Mouse (Mus musculus): ENCODE measurements at regions not wholly inside any gene's neighbourhood (a gene's known extent, or its start where the extent isn't known, plus 50 kb on each side); places are given as distances from the start of the nearest gene placed in this dataset.

GRCm38 (mm10) chr9:43387397-43387796 is 76.7 kb downstream of the Trim29 start:
- no peak for DNase-seq (ENCODE audit: extremely low spot score, low spot score)

DNA sequence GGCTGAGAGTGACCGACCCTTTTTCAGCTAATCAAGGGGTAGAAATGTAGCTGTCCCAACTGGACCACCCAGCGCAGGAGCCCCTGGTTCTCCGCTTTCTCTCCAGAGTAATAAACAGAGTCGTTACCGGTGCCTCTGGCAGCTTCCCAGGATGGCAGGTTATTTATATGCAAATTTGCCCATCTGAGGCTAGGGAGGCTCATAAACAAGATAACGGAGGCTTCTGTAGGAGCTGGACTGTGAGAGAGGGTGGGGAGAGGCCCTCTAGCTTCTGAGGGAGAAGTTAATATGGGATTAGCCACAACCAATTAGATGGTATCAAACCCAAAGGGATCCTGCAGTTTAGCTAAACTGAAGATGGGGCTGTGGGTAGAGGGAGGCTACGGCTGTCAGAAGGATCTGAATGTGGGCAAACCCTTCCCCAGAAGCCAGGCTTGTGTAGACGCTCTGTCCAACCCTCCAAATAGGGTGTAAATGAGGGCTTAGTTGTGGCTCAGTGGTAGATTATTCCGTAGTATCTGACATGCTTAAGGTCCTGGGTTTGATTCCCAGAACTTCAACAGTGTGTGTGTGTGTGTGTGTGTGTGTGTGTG is 78.9 kb downstream of the Trim29 start:
- no peak for DNase-seq (ENCODE audit: extremely low spot score, low spot score)

DNA sequence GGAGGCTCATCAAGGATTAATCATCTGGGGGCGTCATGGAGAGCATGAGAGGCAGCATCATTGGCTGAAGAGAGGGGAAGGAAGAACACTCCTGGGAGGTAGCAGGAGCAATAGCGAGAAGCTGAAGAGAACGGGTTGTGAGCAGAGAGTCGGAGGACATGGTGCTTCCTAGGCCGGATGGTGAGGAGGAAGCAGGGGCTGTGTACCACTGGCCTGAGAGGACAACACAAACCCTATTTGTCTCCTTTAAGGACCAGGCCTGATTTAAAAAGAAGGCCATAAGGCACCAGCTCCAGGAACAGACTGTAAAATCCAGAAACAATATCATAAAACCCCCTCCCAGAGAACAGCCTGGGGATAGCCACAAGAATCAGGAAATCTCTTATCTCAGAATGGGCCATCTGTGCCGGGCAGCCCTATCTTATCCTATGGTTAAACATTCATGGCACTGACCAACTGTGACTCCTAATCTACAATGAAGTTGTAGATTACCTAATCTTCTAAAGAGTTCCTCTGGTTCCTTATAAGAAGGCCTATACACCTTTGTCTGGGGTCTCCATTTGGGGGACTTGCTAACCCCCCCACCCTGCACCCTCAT is 81.9 kb downstream of the Trim29 start:
- no peak for DNase-seq (ENCODE audit: extremely low spot score, low spot score)

GRCm38 (mm10) chr9:43394204-43394603 is 83.6 kb downstream of the Trim29 start:
- no peak for DNase-seq (ENCODE audit: extremely low spot score, low spot score)

- DNase-seq (ENCODE audit: extremely low spot score, low spot score): no peak
Observed at GRCm38 (mm10) chr9:43395209-43395608, 84.6 kb downstream of the Trim29 start.

GRCm38 (mm10) chr9:43396566-43396965 is 85.9 kb downstream of the Trim29 start:
- no peak for DNase-seq (ENCODE audit: extremely low spot score, low spot score)

GRCm38 (mm10) chr9:43408493-43408892 is 97.8 kb downstream of the Trim29 start:
- DNase-seq (ENCODE audit: extremely low spot score, low spot score): no peak

GRCm38 (mm10) chr9:43412473-43412872 is 101.8 kb downstream of the Trim29 start:
- no peak for DNase-seq (ENCODE audit: extremely low spot score, low spot score)

DNA sequence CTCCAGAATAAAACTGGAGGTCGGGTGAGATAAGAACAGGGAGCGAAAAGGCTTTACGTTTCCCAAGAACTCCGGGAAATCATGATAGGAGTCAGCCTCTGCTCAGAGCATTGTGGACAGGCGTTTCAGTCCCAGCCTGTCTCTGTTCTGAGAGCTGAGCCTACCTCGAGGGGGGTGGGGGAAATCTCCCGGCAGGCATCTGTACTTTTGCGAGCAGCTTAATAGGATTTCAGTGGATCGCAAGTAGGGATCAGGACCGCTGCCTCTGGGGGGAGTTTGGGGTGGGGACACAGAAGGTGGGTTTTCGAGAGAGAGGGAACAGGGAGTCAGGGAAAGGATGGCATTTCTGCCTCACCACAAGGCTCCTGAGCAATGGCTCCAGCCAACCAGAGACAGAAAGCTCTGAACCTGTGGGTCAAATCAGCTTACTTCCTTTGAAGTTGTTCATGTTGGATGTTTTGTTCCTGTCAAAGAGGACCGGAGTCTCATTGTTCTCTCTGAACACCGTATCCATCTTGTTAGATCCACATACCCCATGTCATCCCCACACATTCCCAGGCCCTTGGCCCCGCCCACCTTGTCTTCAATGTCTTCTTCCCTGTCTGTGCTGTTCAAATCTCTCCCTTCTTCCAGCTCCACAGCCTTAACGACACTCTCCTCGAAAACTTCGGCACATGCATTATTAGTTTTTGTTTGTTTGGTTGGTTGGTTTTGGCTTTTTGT is 109.5 kb downstream of the Trim29 start:
- DNase-seq (ENCODE audit: extremely low spot score, low spot score): peak; percentile 15

- DNase-seq (ENCODE audit: extremely low spot score, low spot score): no peak
Observed at GRCm38 (mm10) chr9:43427007-43427406, 116.4 kb downstream of the Trim29 start.

DNA sequence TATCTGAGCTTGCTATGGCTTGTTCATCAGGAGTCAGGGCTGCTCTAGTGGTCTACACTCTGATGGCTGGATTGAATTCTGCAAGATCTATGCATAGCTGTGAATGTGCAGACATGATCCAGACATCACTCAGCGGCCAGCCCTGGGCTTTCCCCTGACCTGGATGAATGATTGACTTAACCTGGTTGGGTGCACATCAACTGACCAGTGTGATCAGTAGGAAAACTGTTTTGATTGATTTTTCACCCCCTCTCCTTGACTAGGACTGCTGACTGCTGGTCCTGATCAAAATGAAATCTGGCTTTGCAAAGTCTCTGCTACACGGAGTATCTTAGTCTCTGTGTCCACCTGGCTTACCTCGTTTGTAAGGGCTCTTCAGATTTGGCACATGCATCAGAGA is 123.3 kb downstream of the Trim29 start:
- DNase-seq (ENCODE audit: extremely low spot score, low spot score): no peak

- DNase-seq (ENCODE audit: extremely low spot score, low spot score): no peak
Observed at GRCm38 (mm10) chr9:43438476-43438875, 127.8 kb downstream of the Trim29 start.

DNA sequence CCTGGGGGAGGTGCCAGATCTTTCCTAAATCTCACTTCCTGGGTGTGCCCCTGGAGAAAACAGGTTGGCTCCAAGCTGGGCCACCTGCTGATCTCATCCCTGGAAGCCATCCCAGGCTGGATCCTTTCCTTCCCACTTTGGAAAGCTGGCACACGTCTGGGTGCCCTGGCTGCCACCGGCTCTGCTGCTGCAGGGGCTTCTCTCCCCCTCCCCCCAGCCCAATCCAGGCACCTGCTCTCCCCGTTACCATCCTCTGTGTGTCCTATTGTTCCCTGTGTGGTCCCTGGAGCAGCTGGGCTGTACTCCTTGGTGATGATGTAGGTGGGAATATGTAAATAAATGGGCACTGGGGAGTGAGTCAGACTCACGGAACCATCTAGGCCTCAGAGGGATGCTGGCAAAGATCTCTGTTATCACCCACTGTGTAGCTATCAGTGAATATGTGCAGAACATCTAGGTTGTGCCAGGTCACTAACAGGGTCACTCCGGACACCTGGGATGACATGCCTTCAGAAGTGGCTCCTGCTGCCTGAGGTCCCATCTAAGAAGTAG is 130.4 kb downstream of the Trim29 start:
- DNase-seq (ENCODE audit: extremely low spot score, low spot score): no peak

DNA sequence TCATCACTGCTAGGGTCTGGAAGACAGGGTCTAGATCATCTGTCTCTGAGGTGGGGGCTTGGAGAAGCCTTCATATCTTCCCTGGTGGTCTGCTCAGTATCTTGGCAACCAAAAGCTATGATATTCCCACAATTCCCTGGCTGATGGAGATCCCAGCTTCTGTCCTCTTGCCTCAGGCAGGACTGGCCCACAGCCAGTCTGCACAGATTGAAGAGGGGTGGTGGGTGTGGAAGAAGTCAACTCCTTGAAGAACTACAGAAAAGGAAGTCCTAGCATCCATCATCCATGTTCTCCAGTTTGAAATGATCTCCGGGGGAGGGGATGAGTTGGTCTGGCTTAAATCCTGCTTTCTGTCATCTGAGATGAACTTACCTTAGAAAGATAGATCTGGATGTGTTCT is 134.8 kb downstream of the Trim29 start:
- DNase-seq (ENCODE audit: extremely low spot score, low spot score): no peak

GRCm38 (mm10) chr9:43447372-43447771 is 136.7 kb downstream of the Trim29 start:
- DNase-seq (ENCODE audit: extremely low spot score, low spot score): no peak

GRCm38 (mm10) chr9:43448981-43449380 is 138.3 kb downstream of the Trim29 start:
- DNase-seq (ENCODE audit: extremely low spot score, low spot score): no peak

- no peak for DNase-seq (ENCODE audit: extremely low spot score, low spot score)
Observed at GRCm38 (mm10) chr9:43453953-43454582, 143.4 kb downstream of the Trim29 start.

DNA sequence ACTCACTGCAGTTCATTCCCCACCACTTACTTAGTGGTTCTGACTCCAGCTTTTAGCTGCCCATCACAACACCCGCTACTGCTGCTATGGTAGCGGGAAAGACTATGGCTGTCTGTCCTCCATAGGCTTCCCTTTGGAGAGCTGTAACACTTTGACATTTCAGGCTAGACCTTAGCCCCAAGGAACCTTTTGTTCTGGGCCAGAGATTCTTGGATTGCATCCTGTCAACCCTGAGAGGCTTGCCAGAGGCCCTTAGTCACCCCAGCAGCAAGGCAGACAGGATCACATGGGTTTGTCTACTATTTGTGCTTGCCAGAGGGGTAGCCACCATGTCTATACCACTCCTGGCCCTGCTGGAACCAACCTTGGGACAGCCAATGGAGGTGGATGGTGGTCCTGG is 147.1 kb downstream of the Trim29 start:
- DNase-seq (ENCODE audit: extremely low spot score, low spot score): no peak

- no peak for DNase-seq (ENCODE audit: extremely low spot score, low spot score)
Observed at GRCm38 (mm10) chr9:43461131-43461530, 150.5 kb downstream of the Trim29 start.

GRCm38 (mm10) chr9:43463445-43464090 is 152.9 kb downstream of the Trim29 start:
- no peak for DNase-seq (ENCODE audit: extremely low spot score, low spot score)

- DNase-seq (ENCODE audit: extremely low spot score, low spot score): no peak
Observed at GRCm38 (mm10) chr9:43465129-43465528, 154.5 kb downstream of the Trim29 start.
